Mouse (Mus musculus): ENCODE measurements around the gene Itga2b. TPM values are rescaled to one million over a fixed set of nuclear protein-coding genes. Genes with fewer than 3 reads are reported as not detected.

The Itga2b gene
- total RNA-seq (2015) (13.2 and 16.0 TPM in 2 replicates), total RNA-seq (2017) (13.2 and 17.9 TPM in 2 replicates)

- peak; percentile 61 for ATAC-seq (ENCODE audit: poor library complexity, severe bottlenecking)
These were observed at the start of gene Itga2b for GRCm38 (mm10) chr11:102469648-102470357. TSS of gene Itga2b (minus strand) at chr11:102470122.

- ATAC-seq (ENCODE audit: poor library complexity, severe bottlenecking): no peak
These were observed 45.0 kb upstream of the Itga2b start for GRCm38 (mm10) chr11:102514793-102515424.

GRCm38 (mm10) chr11:102510226-102510625 is 40.3 kb upstream of the Itga2b start:
- ATAC-seq (ENCODE audit: poor library complexity, severe bottlenecking): no peak

GRCm38 (mm10) chr11:102496732-102497131 is 26.8 kb upstream of the Itga2b start:
- ATAC-seq (ENCODE audit: poor library complexity, severe bottlenecking): no peak

- ATAC-seq (ENCODE audit: poor library complexity, severe bottlenecking): no peak
These were observed 26.3 kb upstream of the Itga2b start for GRCm38 (mm10) chr11:102496206-102496605.

GRCm38 (mm10) chr11:102495742-102496141 is 25.8 kb upstream of the Itga2b start:
- ATAC-seq (ENCODE audit: poor library complexity, severe bottlenecking): no peak

GRCm38 (mm10) chr11:102495114-102495513 is 25.2 kb upstream of the Itga2b start:
- ATAC-seq (ENCODE audit: poor library complexity, severe bottlenecking): no peak

GRCm38 (mm10) chr11:102494063-102494650 is 24.2 kb upstream of the Itga2b start:
- no peak for ATAC-seq (ENCODE audit: poor library complexity, severe bottlenecking)

- ATAC-seq (ENCODE audit: poor library complexity, severe bottlenecking): no peak
These were observed 23.3 kb upstream of the Itga2b start for GRCm38 (mm10) chr11:102493241-102493640.

- ATAC-seq (ENCODE audit: poor library complexity, severe bottlenecking): no peak
These were observed 18.0 kb upstream of the Itga2b start for GRCm38 (mm10) chr11:102487901-102488300.

- 0 out of 2 replicates have a peak, but pooled peaks have one; percentile 45 for ATAC-seq (ENCODE audit: poor library complexity, severe bottlenecking)
These were observed 16.9 kb upstream of the Itga2b start for GRCm38 (mm10) chr11:102486733-102487386.

- ATAC-seq (ENCODE audit: poor library complexity, severe bottlenecking): no peak
These were observed 11.9 kb upstream of the Itga2b start for GRCm38 (mm10) chr11:102481779-102482178.

- ATAC-seq (ENCODE audit: poor library complexity, severe bottlenecking): no peak
These were observed 11.0 kb upstream of the Itga2b start for GRCm38 (mm10) chr11:102480897-102481296.

GRCm38 (mm10) chr11:102480111-102480510 is 10.2 kb upstream of the Itga2b start:
- no peak for ATAC-seq (ENCODE audit: poor library complexity, severe bottlenecking)

GRCm38 (mm10) chr11:102479581-102479980 is 9.7 kb upstream of the Itga2b start:
- ATAC-seq (ENCODE audit: poor library complexity, severe bottlenecking): no peak

GRCm38 (mm10) chr11:102478671-102479070 is 8.7 kb upstream of the Itga2b start:
- no peak for ATAC-seq (ENCODE audit: poor library complexity, severe bottlenecking)

GRCm38 (mm10) chr11:102475027-102475426 is 5.1 kb upstream of the Itga2b start:
- ATAC-seq (ENCODE audit: poor library complexity, severe bottlenecking): no peak

- ATAC-seq (ENCODE audit: poor library complexity, severe bottlenecking): peak; percentile 95
These were observed 2.8 kb downstream of the Itga2b start for GRCm38 (mm10) chr11:102467041-102467631.

GRCm38 (mm10) chr11:102465713-102466436 is 4.0 kb downstream of the Itga2b start:
- ATAC-seq (ENCODE audit: poor library complexity, severe bottlenecking): no peak

- ATAC-seq (ENCODE audit: poor library complexity, severe bottlenecking): no peak
These were observed 5.0 kb downstream of the Itga2b start for GRCm38 (mm10) chr11:102464901-102465300.

Data from megakaryocyte, adult 5-6 weeks (primary cell).